Mouse (Mus musculus) heart, adult 2 months (tissue): Measurements from ENCODE around the gene Ppp1r35.
"Not testable (repeated sequence)": the region's sequence is repeated elsewhere in the genome, so short reads cannot be mapped to it uniquely, and the experiment has no call there.

Experiments
- EP300 ChIP-seq: fragments of 200-500 bp; IDR thresholded peaks from 2 replicates; pipeline ENCODE4 v1.6.1; 2011; ENCODE audit warnings: low read depth, low read length, control low read depth; ENCODE audit not compliant: insufficient read depth
- POLR2A ChIP-seq: fragments of 200-500 bp; IDR thresholded peaks from 2 replicates; pipeline ENCODE4 v1.6.1; 2011; ENCODE audit warnings: mild to moderate bottlenecking, low read depth, low read length, control low read depth; ENCODE audit not compliant: insufficient read depth

DNA sequence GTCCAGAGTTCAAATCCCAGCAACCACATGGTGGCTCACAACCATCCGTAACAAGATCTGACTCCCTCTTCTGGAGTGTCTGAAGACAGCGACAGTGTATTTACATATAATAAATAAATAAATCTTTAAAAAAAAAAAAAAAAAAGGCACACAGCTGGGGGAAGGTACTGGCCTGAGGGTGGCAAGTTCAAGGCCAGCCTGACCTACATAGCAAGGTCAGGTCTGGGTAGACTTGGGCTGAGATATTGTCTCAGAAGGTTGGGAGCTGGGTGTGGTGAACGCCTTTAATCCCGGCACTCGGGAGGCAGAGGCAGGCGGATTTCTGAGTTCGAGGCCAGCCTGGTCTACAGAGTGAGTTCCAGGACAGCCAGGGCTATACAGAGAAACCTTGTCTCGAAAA, 28.4 kb upstream of the Ppp1r35 start:
- TF ChIP-seq EP300, POLR2A: not testable (repeated sequence)
